10 mouse cellular contexts compared by ENCODE assay signal in genomic region chr7:49152297-49152696, GRCm38 (mm10).
A peak's percentile ranks its signal among the peaks of the same experiment; 100 is the strongest.
DNase-seq lines count a peak whose midpoint lies in the region; ATAC-seq and TF ChIP-seq lines count a peak whose summit lies in the region.
"Had no signal": no experiment of that assay in that cellular context is flagged by ENCODE, and none has a peak within 500 bp of the region (broad histone marks: within the 10 kb centered on the region; RNA-seq: fewer than 3 reads in every experiment).

No protein-coding gene starts in this region.

- H3K9ac ChIP-seq in forebrain, embryonic 13.5 days = no peak overlapping the region
- no peak overlapping the region for H3K9ac ChIP-seq in forebrain, embryonic 11.5 days (ENCODE audit: low read length)
- H3K9ac ChIP-seq in kidney, embryonic 15.5 days = no peak overlapping the region
- 0 out of 2 replicates have a peak overlapping the region, but pooled peaks have one; percentile 23 for H3K9ac ChIP-seq in neural tube, embryonic 13.5 days
- H3K9ac ChIP-seq in stomach, postnatal 0 days (ENCODE audit: low read length) = no peak overlapping the region
- H3K9ac ChIP-seq: liver, embryonic 15.5 days had no signal

- H3K27me3 ChIP-seq in forebrain, embryonic 13.5 days = no peaks in the 10 kb centered on the region
- no peaks in the 10 kb centered on the region for H3K27me3 ChIP-seq in forebrain, embryonic 11.5 days (ENCODE audit: control insufficient read depth, insufficient read depth, low read length)
- no peaks in the 10 kb centered on the region for H3K27me3 ChIP-seq in kidney, embryonic 15.5 days
- no peaks in the 10 kb centered on the region for H3K27me3 ChIP-seq in neural tube, embryonic 13.5 days
- H3K27me3 ChIP-seq in stomach, postnatal 0 days (ENCODE audit: control insufficient read depth, insufficient read depth, low read length) = no peaks in the 10 kb centered on the region
- H3K27me3 ChIP-seq: liver, embryonic 15.5 days had no signal

- no peak for TF ChIP-seq EP300 in stomach, postnatal 0 days (optimal IDR thresholded peaks at IDR 0.05)

- no peak for DNase-seq in forebrain, embryonic 11.5 days (ENCODE audit: low spot score)
- DNase-seq in kidney, adult 9 months = no peak
- DNase-seq in frontal cortex, postnatal 36 days (ENCODE audit: low spot score in 2 of 2) = peak; percentile 46 to 77
- no peak for DNase-seq in stomach, postnatal 0 days (ENCODE audit: low spot score)
- DNase-seq in Muller cell, postnatal 12 days (ENCODE audit: inconsistent ontology term) = no peak
- DNase-seq: adrenal gland, postnatal 14 days had no signal

- WGBS in forebrain, embryonic 13.5 days = 69% methylated on average over 5 of the region's 5 CpGs
- 82% methylated on average over 5 of the region's 5 CpGs for WGBS in forebrain, embryonic 11.5 days
- WGBS in kidney, embryonic 15.5 days = 27% methylated on average over 5 of the region's 5 CpGs
- WGBS in neural tube, embryonic 13.5 days = 37% methylated on average over 5 of the region's 5 CpGs
- WGBS in stomach, postnatal 0 days = 65% methylated on average over 5 of the region's 5 CpGs

- no peak for TF ChIP-seq CTCF in stomach, postnatal 0 days (IDR thresholded peaks at IDR 0.05; ENCODE audit: low read depth)

- ATAC-seq in forebrain, embryonic 13.5 days = peak; percentile 63; the same call in 1 of the 2 replicates
- no peak; the same call in 1 of the 2 replicates for ATAC-seq in forebrain, embryonic 11.5 days (replicated peaks; ENCODE audit: low FRiP score)
- peak; percentile 98 for ATAC-seq in kidney, embryonic 15.5 days (replicated peaks; ENCODE audit: low FRiP score)
- ATAC-seq in neural tube, embryonic 13.5 days (ENCODE audit: low read depth) = peak; percentile 76; the same call in 1 of the 2 replicates
- no peak for ATAC-seq in stomach, postnatal 0 days (ENCODE audit: low FRiP score, low TSS enrichment)

- H3K4me1 ChIP-seq in forebrain, embryonic 13.5 days = no peaks in the 10 kb centered on the region
- no peaks in the 10 kb centered on the region for H3K4me1 ChIP-seq in forebrain, embryonic 11.5 days (replicated peaks; ENCODE audit: control insufficient read depth, insufficient read depth, low read length)
- peaks cover 16% of the 10 kb centered on the region for H3K4me1 ChIP-seq in kidney, embryonic 15.5 days
- H3K4me1 ChIP-seq in neural tube, embryonic 13.5 days (replicated peaks) = peaks cover 17% of the 10 kb centered on the region
- H3K4me1 ChIP-seq in stomach, postnatal 0 days (replicated peaks; ENCODE audit: control insufficient read depth, insufficient read depth) = no peaks in the 10 kb centered on the region
- H3K4me1 ChIP-seq: liver, embryonic 15.5 days had no signal

- no peak overlapping the region for H3K4me2 ChIP-seq in forebrain, embryonic 13.5 days
- H3K4me2 ChIP-seq in forebrain, embryonic 11.5 days (ENCODE audit: low read depth, low read length, severe bottlenecking) = no peak overlapping the region
- H3K4me2 ChIP-seq in kidney, embryonic 15.5 days = peak overlapping the region; percentile 20; the same call in 1 of the 2 replicates
- no peak overlapping the region for H3K4me2 ChIP-seq in neural tube, embryonic 13.5 days
- no peak overlapping the region for H3K4me2 ChIP-seq in stomach, postnatal 0 days (replicated peaks; ENCODE audit: low read depth)
- H3K4me2 ChIP-seq: liver, embryonic 15.5 days had no signal

- peaks cover 11% of the 10 kb centered on the region for H3K9me3 ChIP-seq in forebrain, embryonic 13.5 days (replicated peaks)
- H3K9me3 ChIP-seq in forebrain, embryonic 11.5 days (ENCODE audit: control insufficient read depth, low read length) = no peaks in the 10 kb centered on the region
- 0 out of 2 replicates have a peak, but pooled peaks cover 5% of the 10 kb centered on the region for H3K9me3 ChIP-seq in kidney, embryonic 15.5 days (replicated peaks)
- H3K9me3 ChIP-seq in neural tube, embryonic 13.5 days = peaks cover 4% of the 10 kb centered on the region; the same call in 1 of the 2 replicates
- no peaks in the 10 kb centered on the region for H3K9me3 ChIP-seq in stomach, postnatal 0 days (ENCODE audit: control insufficient read depth, low read length)
- H3K9me3 ChIP-seq: liver, embryonic 15.5 days had no signal

- H3K4me3 ChIP-seq in forebrain, embryonic 13.5 days = no peak overlapping the region
- H3K4me3 ChIP-seq in forebrain, embryonic 11.5 days (ENCODE audit: low read depth, low read length) = no peak overlapping the region
- H3K4me3 ChIP-seq in kidney, embryonic 15.5 days (replicated peaks) = no peak overlapping the region
- H3K4me3 ChIP-seq in neural tube, embryonic 13.5 days = no peak overlapping the region
- no peak overlapping the region for H3K4me3 ChIP-seq in stomach, postnatal 0 days (ENCODE audit: low read depth, low read length)
- H3K4me3 ChIP-seq: liver, embryonic 15.5 days had no signal

- H3K36me3 ChIP-seq in forebrain, embryonic 13.5 days (ENCODE audit: poor library complexity, severe bottlenecking) = no peaks in the 10 kb centered on the region
- H3K36me3 ChIP-seq in forebrain, embryonic 11.5 days (ENCODE audit: control insufficient read depth, insufficient read depth, low read length) = no peaks in the 10 kb centered on the region
- H3K36me3 ChIP-seq in kidney, embryonic 15.5 days = no peaks in the 10 kb centered on the region
- no peaks in the 10 kb centered on the region for H3K36me3 ChIP-seq in neural tube, embryonic 13.5 days
- no peaks in the 10 kb centered on the region for H3K36me3 ChIP-seq in stomach, postnatal 0 days (ENCODE audit: control insufficient read depth, insufficient read depth, low read length)
- H3K36me3 ChIP-seq: liver, embryonic 15.5 days had no signal

- no peak overlapping the region for H3K27ac ChIP-seq in forebrain, embryonic 13.5 days
- no peak overlapping the region for H3K27ac ChIP-seq in forebrain, embryonic 11.5 days (ENCODE audit: low read depth, low read length)
- no peak overlapping the region for H3K27ac ChIP-seq in kidney, embryonic 15.5 days
- H3K27ac ChIP-seq in neural tube, embryonic 13.5 days (replicated peaks) = peak overlapping the region; percentile 74
- no peak overlapping the region for H3K27ac ChIP-seq in stomach, postnatal 0 days (replicated peaks)
- H3K27ac ChIP-seq: liver, embryonic 15.5 days had no signal

Comparison
In these comparisons a context has a peak if more than half of its experiments do, and no peak if none do; other contexts are left out.
1. ATAC-seq: peak in forebrain, embryonic 13.5 days (single experiment), kidney, embryonic 15.5 days (single experiment) and neural tube, embryonic 13.5 days (single experiment); none in forebrain, embryonic 11.5 days (single experiment) and stomach, postnatal 0 days (single experiment).
2. DNase-seq: peak in frontal cortex, postnatal 36 days (2 of 2); none in forebrain, embryonic 11.5 days (single experiment), kidney, adult 9 months (single experiment), stomach, postnatal 0 days (single experiment) and Muller cell, postnatal 12 days (single experiment).